Mouse (Mus musculus) kidney, embryonic 15.5 days (tissue): ENCODE measurements around the gene Eif2ak4. TPM values are rescaled to one million over a fixed set of nuclear protein-coding genes. Genes with fewer than 3 reads are reported as not detected.

Experiments
- ATAC-seq: fragments of 200-750 bp; cut with Nextera tagmentation; replicated peaks from 2 replicates; pipeline ENCODE4 v1.8.0; 2017; ENCODE audit warnings: moderate TSS enrichment; ENCODE audit not compliant: low FRiP score
- H3K27ac ChIP-seq: fragments of 300-500 bp; sonication (generic); 2 replicates; pipeline ENCODE4 v1.5.1; 2015; ENCODE audit warnings: mild to moderate bottlenecking, inconsistent platforms
- H3K27me3 ChIP-seq: fragments of 300-500 bp; sonication (generic); 2 replicates; pipeline ENCODE4 v1.6.1; 2015; ENCODE audit warnings: inconsistent platforms
- H3K36me3 ChIP-seq: fragments of 300-500 bp; sonication (generic); 2 replicates; pipeline ENCODE4 v1.6.1; 2015; ENCODE audit warnings: inconsistent platforms
- H3K4me1 ChIP-seq: fragments of 300-500 bp; sonication (generic); 2 replicates; pipeline ENCODE4 v1.6.1; 2015; ENCODE audit warnings: inconsistent platforms
- H3K4me2 ChIP-seq: fragments of 300-500 bp; sonication (generic); 2 replicates; pipeline ENCODE4 v1.6.1; 2015; ENCODE audit warnings: moderate library complexity, mild to moderate bottlenecking, inconsistent platforms
- H3K4me3 ChIP-seq: fragments of 300-500 bp; sonication (generic); replicated peaks from 2 replicates; pipeline ENCODE4 v1.5.1; 2015; ENCODE audit warnings: mild to moderate bottlenecking, inconsistent platforms
- H3K9ac ChIP-seq: fragments of 300-500 bp; sonication (generic); 2 replicates; pipeline ENCODE4 v1.6.1; 2015; ENCODE audit warnings: mild to moderate bottlenecking, inconsistent platforms
- H3K9me3 ChIP-seq: fragments of 300-500 bp; sonication (generic); replicated peaks from 2 replicates; pipeline ENCODE4 v1.6.1; 2016; ENCODE audit warnings: inconsistent platforms
- WGBS: fragments of 180-500 bp; shearing (Covaris S2); methylation state at CpG from one replicate; pipeline ENCODE4 v1.1.7; 2015; ENCODE audit warnings: mixed read lengths; 5-methylcytosine and 5-hydroxymethylcytosine counted together
- polyA plus RNA-seq: library from polyadenylated mRNA; unstranded; fragments of >200 nt; fragmentation: Nextera tagmentation; extraction: Ambion mirVana; gene quantifications from 2 replicates; pipeline ENCODE4 v1.2.1, GENCODE M21; 2015

The Eif2ak4 gene
- polyA plus RNA-seq = 12.3 and 13.8 TPM in 2 replicates

DNA sequence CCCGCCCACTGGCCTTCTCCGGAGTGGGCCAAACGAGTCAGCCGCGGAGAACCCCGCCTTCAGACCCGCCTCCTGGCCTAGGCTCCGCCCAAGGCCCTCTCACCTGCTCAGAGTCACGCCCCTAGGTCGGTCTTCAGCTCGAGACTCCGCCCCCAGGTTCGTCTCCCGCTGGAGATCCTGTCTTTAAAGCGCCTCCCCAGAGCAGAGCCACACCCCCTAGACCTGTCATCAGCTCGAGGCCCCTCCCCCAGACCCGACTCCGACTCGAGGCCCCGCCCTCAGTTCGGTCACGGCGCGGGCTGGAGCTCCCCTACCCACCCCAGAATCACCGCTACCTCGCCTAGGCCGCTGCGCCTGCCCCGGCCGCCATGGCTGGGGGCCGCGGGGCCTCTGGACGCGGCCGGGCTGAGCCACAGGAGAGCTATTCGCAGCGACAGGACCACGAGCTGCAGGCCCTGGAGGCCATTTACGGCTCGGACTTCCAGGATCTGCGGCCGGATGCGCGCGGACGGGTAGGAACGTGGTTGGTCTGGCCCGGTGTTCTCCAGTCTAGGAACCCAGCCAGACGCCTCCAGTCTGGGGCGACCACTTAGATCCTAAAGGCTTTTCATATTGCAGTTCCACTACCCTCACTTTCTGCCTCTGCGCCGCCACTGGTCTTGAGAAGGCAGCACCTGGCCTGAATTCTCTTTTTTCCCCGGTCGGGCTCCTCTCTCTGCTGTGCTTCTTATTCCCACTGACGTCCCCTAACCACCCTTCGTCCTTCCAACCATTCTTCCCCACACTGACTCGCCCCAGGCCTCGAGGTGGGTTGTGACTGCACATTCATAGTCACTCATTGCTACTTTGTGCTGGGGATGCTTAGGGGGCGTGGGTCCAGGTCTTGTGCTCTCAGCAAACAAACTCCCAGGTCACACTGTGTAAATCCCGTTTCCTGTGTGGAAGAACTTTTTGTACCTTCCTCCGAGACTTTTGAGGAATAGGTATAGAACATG, at the start of gene Eif2ak4:
Gene Eif2ak4 (plus strand): TSS at position 278 of the 995 bp plus-strand sequence.
- ATAC-seq = peak; percentile 97
- peak within 1 kb of the TSS; percentile 97 for H3K27ac ChIP-seq
- under 1% methylated on average over 61 of the region's 61 CpGs for WGBS
- H3K4me3 ChIP-seq = peak within 1 kb of the TSS; percentile 88
- no peaks in the 10 kb centered on the region for H3K27me3 ChIP-seq
- peak within 1 kb of the TSS; percentile 79 for H3K4me2 ChIP-seq
- peaks cover 14% of the 10 kb centered on the region for H3K4me1 ChIP-seq
- H3K9ac ChIP-seq = peak within 1 kb of the TSS; percentile 86
- H3K36me3 ChIP-seq = no peaks in the 10 kb centered on the region
- H3K9me3 ChIP-seq = no peaks in the 10 kb centered on the region

DNA sequence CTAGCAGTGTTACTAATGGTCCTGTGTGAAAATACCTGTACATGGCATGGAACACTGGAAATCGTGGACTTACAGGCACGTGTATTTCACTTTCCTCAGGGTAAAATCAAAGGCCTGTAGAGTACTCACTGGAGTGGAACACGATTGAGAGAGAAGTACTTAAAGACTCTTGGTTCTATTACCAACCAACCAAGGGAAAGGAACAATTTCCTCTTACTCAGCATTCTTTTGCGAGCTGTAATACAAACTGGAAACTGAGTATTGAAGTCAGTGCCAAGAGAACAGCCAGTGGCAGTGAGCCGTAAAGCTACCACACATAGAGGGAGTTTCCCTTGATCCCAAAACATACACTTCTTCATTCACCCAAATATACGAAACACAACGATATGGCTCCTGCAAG, 47.1 kb upstream of the Eif2ak4 start:
- Histone ChIP-seq H3K27ac (no peak overlapping the region), H3K4me1 (0 out of 2 replicates have a peak, but pooled peaks cover 3% of the 10 kb centered on the region), H3K9me3 (no peaks in the 10 kb centered on the region), H3K36me3 (no peaks in the 10 kb centered on the region), H3K27me3 (no peaks in the 10 kb centered on the region), H3K4me3 (no peak overlapping the region), H3K9ac (no peak overlapping the region), H3K4me2 (no peak overlapping the region)
- no peak for ATAC-seq
- WGBS = 65% methylated on average over 7 of the region's 7 CpGs

DNA sequence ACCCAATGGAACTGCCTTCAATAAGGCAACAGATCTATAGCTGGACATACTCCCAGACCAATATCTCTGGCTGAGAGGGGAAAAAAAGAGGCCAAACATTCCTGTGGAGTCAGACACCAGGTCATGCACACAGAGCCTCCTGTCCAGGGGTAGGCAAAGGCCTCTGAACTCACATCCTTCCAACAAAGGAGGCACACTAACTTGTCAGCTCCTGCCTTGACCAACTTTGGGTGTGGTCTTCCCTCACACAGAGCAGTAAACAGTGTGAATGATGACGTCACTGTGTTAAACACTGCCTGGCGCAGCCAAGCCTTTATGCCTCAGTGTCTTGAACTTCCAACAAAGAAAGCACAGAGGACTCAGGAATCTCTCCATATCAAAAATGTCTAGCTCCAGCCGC, 44.5 kb upstream of the Eif2ak4 start:
- 0 out of 2 replicates have a peak, but pooled peaks cover 3% of the 10 kb centered on the region for H3K4me1 ChIP-seq
- no peak overlapping the region for H3K27ac ChIP-seq
- H3K9me3 ChIP-seq = no peaks in the 10 kb centered on the region
- 77% methylated on average over 3 of the region's 3 CpGs for WGBS
- no peaks in the 10 kb centered on the region for H3K36me3 ChIP-seq
- H3K4me2 ChIP-seq = no peak overlapping the region
- no peak overlapping the region for H3K4me3 ChIP-seq
- H3K27me3 ChIP-seq = no peaks in the 10 kb centered on the region
- H3K9ac ChIP-seq = no peak overlapping the region
- ATAC-seq = no peak

DNA sequence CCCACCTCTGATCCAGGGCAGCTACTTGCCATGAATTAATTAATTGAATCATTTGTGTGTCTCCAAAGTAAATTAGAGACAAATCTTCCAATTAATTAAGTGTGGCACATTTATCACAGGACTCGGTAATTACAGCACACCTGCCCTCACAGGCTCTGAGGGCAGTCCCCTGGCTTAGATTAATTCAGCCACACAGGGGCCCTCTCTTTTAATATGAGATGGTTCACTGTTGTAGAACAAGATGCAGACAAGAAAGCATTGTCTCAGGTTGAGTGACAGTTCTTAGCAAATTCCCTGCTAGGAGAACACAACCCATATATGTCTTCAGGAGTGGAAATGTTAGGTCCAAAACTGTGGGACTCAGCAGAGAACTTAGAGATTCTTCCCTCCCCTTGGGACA, 42.9 kb upstream of the Eif2ak4 start:
- no peaks in the 10 kb centered on the region for H3K36me3 ChIP-seq
- no peak overlapping the region for H3K4me2 ChIP-seq
- ATAC-seq = no peak
- 20% methylated on average over 1 of the region's 1 CpGs for WGBS
- H3K4me1 ChIP-seq = 0 out of 2 replicates have a peak, but pooled peaks cover 3% of the 10 kb centered on the region
- H3K4me3 ChIP-seq = no peak overlapping the region
- no peaks in the 10 kb centered on the region for H3K27me3 ChIP-seq
- H3K9ac ChIP-seq = no peak overlapping the region
- no peak overlapping the region for H3K27ac ChIP-seq
- no peaks in the 10 kb centered on the region for H3K9me3 ChIP-seq

DNA sequence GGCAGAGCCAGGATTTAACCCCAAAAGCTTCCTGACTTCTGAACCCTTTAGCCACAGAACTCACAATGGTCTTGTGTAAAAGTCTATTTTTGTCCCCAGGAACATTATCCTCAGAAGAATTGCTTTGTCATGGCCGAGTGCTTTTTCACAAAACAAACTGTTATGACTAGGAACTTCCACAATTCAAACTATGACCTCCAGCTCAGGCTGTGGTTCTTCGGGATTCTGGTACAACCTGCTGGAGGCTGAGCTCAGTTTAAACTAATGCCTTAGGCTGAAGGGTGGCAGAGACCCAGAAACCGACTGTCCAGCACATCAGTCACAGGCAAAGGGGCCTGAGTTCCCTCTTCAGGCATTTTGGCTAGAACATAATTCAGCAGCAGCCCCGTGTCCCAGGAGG, 34.9 kb upstream of the Eif2ak4 start:
- Histone ChIP-seq H3K4me2 (no peak overlapping the region), H3K27ac (peak overlapping the region; percentile 56), H3K27me3 (no peaks in the 10 kb centered on the region), H3K4me3 (no peak overlapping the region), H3K36me3 (no peaks in the 10 kb centered on the region), H3K9ac (no peak overlapping the region), H3K4me1 (peaks cover 13% of the 10 kb centered on the region), H3K9me3 (no peaks in the 10 kb centered on the region)
- WGBS = 35% methylated on average over 4 of the region's 4 CpGs
- ATAC-seq = no peak

DNA sequence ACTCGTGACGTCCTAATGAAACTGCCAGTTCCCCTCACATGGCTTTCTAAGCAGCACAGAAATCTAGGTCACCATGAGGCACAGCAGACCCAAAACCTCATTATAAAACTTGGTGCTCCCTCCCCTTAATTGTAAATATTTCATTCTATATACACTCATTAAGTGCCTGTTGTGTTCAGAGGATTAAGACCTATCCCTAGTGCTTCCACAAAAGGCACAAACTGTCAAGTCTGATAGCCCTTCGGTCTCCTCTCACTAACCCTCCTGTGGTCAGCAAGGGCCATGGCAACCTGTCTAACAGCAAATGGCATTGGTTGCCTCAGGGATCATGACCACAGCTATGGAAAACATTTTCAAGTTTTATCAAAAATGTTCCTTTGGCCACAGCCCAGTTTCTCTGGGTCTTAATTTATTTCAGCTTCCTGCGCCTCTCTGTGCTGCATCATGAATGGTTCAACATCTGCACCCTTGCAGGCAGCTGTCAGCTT, 34.5 kb upstream of the Eif2ak4 start:
- no peak overlapping the region for H3K4me2 ChIP-seq
- WGBS = 47% methylated on average over 4 of the region's 4 CpGs

DNA sequence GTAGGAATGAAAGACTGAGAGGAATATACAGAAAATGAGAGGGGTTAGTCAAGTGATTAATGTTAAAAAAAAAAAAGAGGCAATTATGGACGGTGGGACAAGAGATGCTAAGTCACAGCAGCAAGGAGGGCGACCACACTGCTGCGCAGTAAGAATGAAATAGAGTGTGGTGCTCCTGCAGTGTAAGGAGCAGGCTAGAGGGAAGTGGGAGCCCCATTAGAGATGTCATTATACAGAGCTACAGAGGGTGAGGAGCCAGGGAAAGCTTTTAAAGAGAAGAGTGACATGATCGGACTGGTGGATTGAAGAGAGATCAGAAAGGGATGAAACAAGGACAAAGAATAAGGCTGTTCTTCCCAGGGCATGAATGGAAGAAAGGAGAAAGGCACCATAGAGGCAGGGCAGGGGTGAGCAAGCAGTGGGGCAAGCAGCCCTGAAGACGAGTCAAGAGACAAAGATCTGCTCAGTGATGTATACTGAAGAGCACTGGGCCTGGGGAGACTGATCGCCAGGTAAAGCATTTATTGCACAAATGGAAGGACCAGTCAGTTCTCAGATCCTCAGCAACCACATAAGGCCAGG, 33.2 kb upstream of the Eif2ak4 start:
- Histone ChIP-seq H3K27me3 (no peaks in the 10 kb centered on the region), H3K27ac (no peak overlapping the region), H3K9me3 (no peaks in the 10 kb centered on the region), H3K4me3 (no peak overlapping the region), H3K9ac (no peak overlapping the region), H3K4me2 (no peak overlapping the region), H3K36me3 (no peaks in the 10 kb centered on the region), H3K4me1 (peaks cover 13% of the 10 kb centered on the region)
- no peak for ATAC-seq
- WGBS = 88% methylated on average over 6 of the region's 6 CpGs

More for the DNA sequence above, 34.5 kb upstream of the Eif2ak4 start:
- Histone ChIP-seq H3K27me3 (no peaks in the 10 kb centered on the region), H3K4me1 (peaks cover 13% of the 10 kb centered on the region), H3K9me3 (no peaks in the 10 kb centered on the region), H3K36me3 (no peaks in the 10 kb centered on the region), H3K4me3 (no peak overlapping the region), H3K9ac (no peak overlapping the region), H3K27ac (peak overlapping the region; percentile 56)
- no peak for ATAC-seq

DNA sequence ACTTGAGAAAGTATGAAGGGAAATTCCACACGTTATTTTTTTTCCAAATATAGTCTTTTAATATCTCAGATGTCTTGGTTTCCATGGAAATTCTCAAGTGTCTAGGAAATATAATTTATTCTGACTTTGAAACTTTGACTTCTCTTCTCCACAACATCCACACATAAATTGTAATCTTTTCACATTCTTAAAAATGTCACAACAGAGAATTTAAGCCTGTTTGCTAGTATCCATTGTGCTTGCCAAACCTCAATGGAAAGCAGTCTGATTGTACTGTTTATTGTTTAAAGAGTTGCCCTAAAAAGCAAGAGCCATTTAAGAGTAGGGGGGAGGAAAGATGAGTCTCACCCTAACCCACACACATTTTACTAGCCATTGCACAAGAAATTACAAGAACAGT, 16.6 kb upstream of the Eif2ak4 start:
- WGBS = 31% methylated on average over 1 of the region's 1 CpGs
- Histone ChIP-seq H3K36me3 (no peaks in the 10 kb centered on the region), H3K9me3 (no peaks in the 10 kb centered on the region), H3K4me2 (0 out of 2 replicates have a peak overlapping the region, but pooled peaks have one; percentile 5), H3K27ac (no peak overlapping the region), H3K9ac (no peak overlapping the region), H3K4me3 (no peak overlapping the region), H3K27me3 (peaks cover 34% of the 10 kb centered on the region), H3K4me1 (peaks cover 19% of the 10 kb centered on the region)
- no peak for ATAC-seq

DNA sequence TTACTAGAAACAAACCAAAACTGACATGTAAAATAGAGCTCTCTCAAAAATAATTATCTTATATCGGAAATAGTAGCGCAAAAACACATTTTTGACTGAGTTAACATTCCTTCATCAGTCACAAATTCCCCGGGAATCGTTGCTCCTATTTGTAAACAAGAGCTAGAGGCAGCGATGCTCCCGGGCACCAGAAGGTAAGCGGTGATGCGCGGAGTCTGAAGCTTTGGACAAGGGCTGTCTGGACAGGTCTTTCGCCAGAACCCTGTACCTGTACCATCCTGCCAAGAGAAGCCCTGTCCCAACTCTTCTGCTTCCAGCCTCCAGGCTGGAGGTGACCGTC, 15.9 kb upstream of the Eif2ak4 start:
- H3K27me3 ChIP-seq = peaks cover 34% of the 10 kb centered on the region
- H3K9me3 ChIP-seq = no peaks in the 10 kb centered on the region
- H3K27ac ChIP-seq = no peak overlapping the region
- ATAC-seq = peak; percentile 19
- H3K4me3 ChIP-seq = peak overlapping the region; percentile 51
- no peaks in the 10 kb centered on the region for H3K36me3 ChIP-seq
- peak overlapping the region; percentile 99 for H3K4me2 ChIP-seq
- 10% methylated on average over 11 of the region's 11 CpGs for WGBS
- H3K4me1 ChIP-seq = peaks cover 19% of the 10 kb centered on the region
- H3K9ac ChIP-seq = no peak overlapping the region

DNA sequence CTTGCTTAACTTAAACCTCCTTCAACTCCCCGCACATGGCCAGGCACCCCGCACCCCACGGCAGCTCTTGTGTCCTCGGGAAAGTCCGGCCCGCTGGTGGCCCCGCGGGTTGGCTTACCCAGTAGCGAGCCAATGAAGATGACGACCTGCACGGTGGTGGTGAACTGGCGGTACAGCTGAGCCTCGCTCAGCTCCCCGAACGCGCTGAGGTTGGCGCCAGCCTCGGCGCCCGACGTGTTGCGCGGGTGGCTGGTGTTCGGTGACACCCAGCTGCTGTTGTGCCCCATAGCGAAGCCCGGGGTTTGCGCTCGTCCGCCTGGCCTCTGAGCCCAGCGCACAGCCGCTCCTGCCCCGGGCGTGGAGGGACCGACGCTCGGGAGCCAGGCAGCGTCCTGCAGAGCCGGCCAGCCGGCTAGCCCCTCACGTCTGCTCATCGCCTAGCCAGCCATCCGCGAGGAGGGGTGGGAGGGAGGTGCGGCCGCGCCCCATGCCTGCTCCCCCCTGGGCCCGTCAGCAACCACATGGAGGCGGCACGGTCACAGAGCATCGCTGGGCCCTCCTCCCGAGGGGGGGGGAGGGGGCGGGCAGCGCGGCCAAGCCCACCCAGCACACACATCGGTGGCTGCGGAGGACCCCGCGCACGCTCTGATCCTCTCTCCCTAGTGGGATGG, 15.4 kb upstream of the Eif2ak4 start, which contains the start of gene Gpr176:
Gene Gpr176 (minus strand): TSS at position 519 of the 671 bp plus-strand sequence.
- peak; percentile 77 for ATAC-seq
- Histone ChIP-seq H3K27me3 (peaks cover 33% of the 10 kb centered on the region), H3K4me3 (peak within 1 kb of the TSS; percentile 51), H3K9me3 (no peaks in the 10 kb centered on the region), H3K9ac (peak within 1 kb of the TSS; percentile 35), H3K4me1 (peaks cover 19% of the 10 kb centered on the region), H3K4me2 (peak within 1 kb of the TSS; percentile 99), H3K36me3 (no peaks in the 10 kb centered on the region), H3K27ac (peak within 1 kb of the TSS; percentile 33; the same call in 1 of the 2 replicates)
- WGBS = under 1% methylated on average over 55 of the region's 59 CpGs

DNA sequence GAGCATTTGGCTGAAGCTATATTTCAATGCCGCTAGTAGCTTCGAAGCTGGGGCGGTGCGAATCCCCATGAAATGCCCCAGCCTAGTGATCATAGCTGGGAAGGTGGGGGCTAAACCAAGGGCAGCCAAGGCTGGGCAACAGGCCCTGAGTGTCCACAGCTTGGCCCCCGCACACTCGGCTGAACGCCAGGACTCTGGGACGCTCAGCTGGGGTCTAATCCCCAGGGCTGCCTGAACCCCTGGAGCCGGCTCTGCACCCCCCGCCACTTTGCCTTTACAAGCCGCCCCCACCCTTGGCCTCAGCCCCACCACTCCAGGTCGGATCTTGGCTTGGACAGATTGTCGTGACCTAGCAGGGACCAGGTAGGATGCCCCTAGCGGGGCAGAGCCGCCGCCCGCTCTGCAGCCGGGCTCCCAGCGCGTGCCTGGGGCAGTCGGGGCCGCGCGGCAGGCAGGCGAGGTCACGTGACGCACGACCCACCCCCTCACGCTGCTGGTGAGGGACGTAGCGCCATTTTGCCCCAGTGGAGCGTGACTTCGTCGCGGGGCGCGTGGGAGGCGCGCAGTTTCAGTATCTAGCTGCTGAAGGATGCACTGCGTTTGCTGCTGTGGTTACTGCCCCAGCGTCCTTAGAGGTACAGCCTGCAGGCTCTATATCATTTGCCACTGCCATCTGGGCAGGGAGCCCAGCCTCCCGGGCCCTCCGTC, 14.7 kb upstream of the Eif2ak4 start:
- Histone ChIP-seq H3K9ac (peak overlapping the region; percentile 35), H3K27me3 (peaks cover 32% of the 10 kb centered on the region), H3K36me3 (no peaks in the 10 kb centered on the region), H3K27ac (peak overlapping the region; percentile 33; the same call in 1 of the 2 replicates), H3K4me1 (peaks cover 19% of the 10 kb centered on the region), H3K4me3 (peak overlapping the region; percentile 51), H3K4me2 (peak overlapping the region; percentile 99), H3K9me3 (no peaks in the 10 kb centered on the region)
- WGBS = 2% methylated on average over 43 of the region's 43 CpGs
- peak; percentile 92 for ATAC-seq
